Mouse (Mus musculus): ENCODE measurements around the gene Banp. TPM values are rescaled to one million over a fixed set of nuclear protein-coding genes. Genes with fewer than 3 reads are reported as not detected.

The Banp gene
- total RNA-seq, 2 experiments from 2014 or later = 11.3 to 13.9 TPM

GRCm38 (mm10) chr8:122018046-122018831, 68.7 kb downstream of the Banp start:
- DNase-seq = peak; percentile 52

DNA sequence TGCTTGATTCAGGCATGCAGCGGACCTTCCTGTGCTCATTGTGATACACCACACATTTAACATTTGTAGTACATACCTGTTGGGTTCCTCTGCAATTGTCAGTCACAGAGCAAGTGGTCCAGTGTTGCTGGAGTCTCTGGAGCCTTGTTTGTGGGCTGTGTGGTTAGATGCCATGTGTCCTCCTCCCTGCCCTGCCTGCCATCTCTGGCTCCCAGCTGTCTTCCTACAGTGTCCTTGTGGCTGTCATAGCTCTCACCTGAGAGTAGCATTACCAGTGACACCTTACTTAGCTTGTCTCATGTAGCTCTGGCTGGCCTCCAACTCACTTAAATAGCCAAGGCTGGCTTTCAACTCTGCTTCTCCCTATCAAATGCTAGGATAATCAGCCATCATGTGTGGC, 69.6 kb downstream of the Banp start:
- no peak for DNase-seq

GRCm38 (mm10) chr8:122020050-122020771, 70.7 kb downstream of the Banp start:
- DNase-seq = no peak

- no peak for DNase-seq
Observed at GRCm38 (mm10) chr8:122021725-122022124, 72.2 kb downstream of the Banp start.

- DNase-seq = no peak
Observed at GRCm38 (mm10) chr8:122022274-122022673, 72.7 kb downstream of the Banp start.

GRCm38 (mm10) chr8:122022705-122023104, 73.2 kb downstream of the Banp start:
- DNase-seq = no peak

- DNase-seq = no peak
Observed at GRCm38 (mm10) chr8:122025546-122025945, 76.0 kb downstream of the Banp start.

- DNase-seq = no peak
Observed at GRCm38 (mm10) chr8:122028116-122028515, 78.6 kb downstream of the Banp start.

DNA sequence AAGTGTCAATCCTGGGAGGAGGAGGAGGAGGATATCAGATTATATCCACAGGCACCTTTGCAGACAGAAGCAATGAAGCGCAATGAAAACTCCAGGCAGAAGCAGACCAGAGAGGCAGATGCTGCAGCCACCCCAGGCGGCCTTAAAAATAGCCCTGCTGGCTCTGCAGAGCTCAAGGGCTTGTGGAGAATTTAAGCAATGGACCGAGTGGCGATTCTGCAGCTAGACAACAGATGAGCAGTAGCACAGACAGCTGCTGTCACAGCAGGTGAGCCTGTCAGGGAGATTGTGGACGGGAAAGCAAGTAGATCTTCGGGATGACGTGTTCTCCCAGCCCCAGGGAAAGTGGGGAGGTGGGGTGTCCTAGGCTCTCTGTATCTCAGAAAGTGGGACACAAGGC, 81.4 kb downstream of the Banp start:
- DNase-seq = no peak

- no peak for DNase-seq
Observed at GRCm38 (mm10) chr8:122032741-122033140, 83.2 kb downstream of the Banp start.

DNA sequence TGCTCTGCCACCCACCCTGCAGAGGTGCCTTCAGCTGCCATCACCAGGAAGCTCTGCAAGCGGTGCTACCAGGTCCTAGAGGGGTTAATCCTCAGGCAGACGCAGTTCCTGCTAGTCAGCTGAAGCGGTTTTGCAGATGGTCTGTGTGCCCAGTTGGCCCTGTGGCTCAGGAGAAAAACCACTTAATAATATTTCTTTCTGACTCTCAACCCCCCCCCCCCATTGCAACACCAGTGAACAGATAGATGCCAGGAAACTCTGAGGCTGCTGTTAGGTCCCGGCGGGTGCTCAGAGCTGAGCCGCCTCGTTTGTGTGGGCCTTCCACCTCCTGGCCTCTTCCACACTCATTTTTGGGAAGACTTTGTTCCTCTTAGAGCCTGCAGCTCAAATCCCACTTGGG, 86.0 kb downstream of the Banp start:
- DNase-seq = peak; percentile 56

GRCm38 (mm10) chr8:122036325-122036724, 86.8 kb downstream of the Banp start:
- DNase-seq = no peak

GRCm38 (mm10) chr8:122037279-122037678, 87.7 kb downstream of the Banp start:
- DNase-seq = no peak

- DNase-seq = no peak
Observed at GRCm38 (mm10) chr8:122038076-122038475, 88.5 kb downstream of the Banp start.

DNA sequence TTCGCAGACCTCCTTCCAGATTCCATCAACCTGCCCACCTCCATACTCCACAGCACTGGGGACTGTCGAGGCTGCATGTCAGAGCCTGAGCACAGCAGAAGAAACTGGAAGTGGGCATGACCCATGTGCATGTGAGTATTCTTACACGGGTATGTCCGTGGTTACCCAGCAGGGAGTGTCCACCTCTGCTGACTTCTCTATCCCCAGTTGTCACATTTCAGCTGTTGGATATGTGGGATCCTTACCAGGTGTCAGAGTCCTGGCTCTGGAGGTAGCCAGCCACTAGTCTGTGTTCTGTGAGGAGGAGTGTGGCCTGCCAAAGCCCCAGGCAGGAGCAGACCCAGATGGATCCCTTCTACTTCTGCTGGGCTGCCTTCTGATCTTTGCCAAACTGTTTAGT, 89.9 kb downstream of the Banp start:
- DNase-seq = no peak

DNA sequence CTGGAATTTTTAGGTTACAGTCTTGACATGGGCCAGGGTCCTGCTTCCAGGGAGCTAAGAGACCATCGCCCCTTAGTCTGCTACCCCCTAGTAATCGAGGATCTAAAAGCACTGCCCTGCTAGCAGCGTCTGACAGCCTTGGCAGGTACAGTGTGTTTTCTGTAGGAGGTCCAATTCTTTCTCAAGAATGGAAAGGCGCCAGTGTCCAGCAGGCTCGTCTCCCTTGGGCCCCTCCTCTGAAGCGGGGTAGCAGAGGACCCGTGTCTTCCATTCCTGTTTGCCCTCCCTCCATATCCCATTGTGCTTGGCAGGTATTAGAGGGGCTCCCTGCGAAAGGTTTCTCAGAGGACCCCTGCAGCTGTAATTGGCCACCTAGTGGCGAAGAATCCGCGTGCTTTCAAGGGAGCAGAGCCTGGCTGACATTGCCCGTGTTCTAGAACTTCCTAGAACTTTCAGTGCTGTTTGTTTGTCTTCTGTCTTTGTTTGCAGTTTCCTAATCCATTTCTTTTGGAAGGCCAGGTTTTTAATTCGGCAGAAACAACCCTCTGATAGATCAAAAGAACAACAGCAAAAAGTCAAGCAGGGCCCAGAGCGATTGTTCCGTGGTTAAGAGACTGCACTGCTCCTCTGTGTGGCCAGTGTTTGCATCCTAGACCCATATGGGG, 97.8 kb downstream of the Banp start:
- peak; percentile 58 for DNase-seq

DNA sequence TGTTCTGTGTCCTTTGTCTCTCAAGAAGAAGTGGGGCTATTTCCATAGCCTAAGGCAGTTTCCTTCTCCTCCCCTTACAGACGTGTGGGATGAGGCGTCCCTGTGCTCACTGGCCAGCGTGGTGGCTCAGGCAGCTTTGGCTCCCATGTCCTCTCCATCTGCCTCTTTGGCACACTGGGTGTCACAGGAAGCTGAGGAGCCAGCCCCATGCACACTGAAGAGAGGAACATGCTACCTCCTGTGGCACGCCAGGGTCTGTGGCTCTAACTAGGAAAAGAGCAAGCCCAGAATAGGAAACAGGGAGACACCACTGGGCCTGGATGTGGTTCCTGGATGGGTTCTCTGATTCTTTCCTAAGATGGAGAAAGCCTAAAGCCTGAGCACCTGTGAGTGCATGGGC, 99.7 kb downstream of the Banp start:
- no peak for DNase-seq

- DNase-seq = no peak
Observed at GRCm38 (mm10) chr8:122049923-122050322, 100.4 kb downstream of the Banp start.

DNA sequence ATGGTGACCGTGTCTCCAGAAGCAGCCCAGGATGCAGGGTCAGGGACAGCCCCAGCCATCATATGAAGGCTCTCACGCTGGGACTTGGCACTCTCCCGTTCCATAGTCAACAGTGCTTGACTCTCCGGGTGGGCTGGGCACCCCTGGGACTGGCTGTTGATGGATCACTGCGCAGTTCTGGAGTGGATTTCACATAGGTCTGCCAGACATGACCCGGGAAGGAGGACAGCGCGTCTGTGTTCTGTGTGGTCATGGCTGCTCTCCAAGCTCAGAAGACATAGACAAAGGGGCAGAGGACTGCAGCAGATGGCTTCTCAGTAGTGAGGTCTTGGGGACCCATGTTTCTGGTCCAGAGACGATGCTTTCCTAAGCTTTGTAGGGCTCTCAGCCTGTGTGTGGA, 101.1 kb downstream of the Banp start:
- DNase-seq = peak; percentile 48

- no peak for DNase-seq
Observed at GRCm38 (mm10) chr8:122055321-122055720, 105.8 kb downstream of the Banp start.

GRCm38 (mm10) chr8:122056113-122056512, 106.6 kb downstream of the Banp start:
- no peak for DNase-seq

DNA sequence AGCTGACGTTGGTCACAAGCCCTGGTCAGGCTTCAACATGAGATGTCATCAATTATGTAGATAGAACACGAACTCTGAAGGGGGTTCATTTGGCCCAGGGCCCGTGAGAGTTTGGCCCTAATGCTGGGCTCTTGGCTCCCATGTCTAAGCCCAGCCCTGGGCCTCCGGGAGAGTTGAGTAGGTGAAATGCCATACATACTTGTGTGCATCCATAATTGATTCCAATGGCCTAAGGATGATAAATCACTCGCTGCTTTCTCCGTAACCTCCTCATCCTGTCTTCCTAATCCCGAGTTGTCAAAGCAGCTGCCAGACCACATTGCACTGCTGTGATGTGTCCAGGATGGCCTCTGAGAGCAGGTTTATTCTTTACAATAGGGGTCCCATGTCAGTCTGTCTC, 107.3 kb downstream of the Banp start:
- no peak for DNase-seq

DNA sequence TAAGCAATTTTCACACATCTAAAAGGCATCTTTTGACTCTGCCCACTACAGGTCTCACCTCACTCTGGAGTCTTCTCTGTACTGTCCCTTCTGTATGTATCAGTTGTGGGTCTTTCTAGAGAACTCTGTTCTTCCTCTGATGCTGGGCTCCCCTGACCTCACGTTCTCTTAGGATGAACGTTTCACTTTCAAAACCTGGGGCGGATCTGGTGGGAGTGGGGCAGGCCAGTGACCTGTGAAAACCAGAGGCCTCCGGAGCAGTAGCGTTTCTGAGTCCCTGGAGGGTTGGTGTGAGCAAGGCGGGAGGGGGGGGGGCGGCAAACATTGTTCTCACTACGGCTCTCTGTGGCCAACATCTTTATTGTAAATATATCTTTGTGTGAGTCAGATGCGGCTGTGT, 109.0 kb downstream of the Banp start:
- no peak for DNase-seq
